Mouse (Mus musculus) heart, embryonic 10.5 days (tissue): ENCODE results near the gene Bcl2l13. TPM values are rescaled to one million over a fixed set of nuclear protein-coding genes. Genes with fewer than 3 reads are reported as not detected.

Experiments used
- DNase-seq: peaks from one replicate; pipeline ENCODE4 v3.0.0-alpha.2; 2017; ENCODE audit warnings: low spot score
- H3K27ac ChIP-seq: fragments of 300-500 bp; sonication (generic); 2 replicates; pipeline ENCODE4 v1.5.1; 2016; ENCODE audit warnings: mild to moderate bottlenecking
- H3K27me3 ChIP-seq: fragments of 300-500 bp; sonication (generic); 2 replicates; pipeline ENCODE4 v1.6.1; 2016; ENCODE audit warnings: mild to moderate bottlenecking; ENCODE audit not compliant: poor library complexity, insufficient read depth, severe bottlenecking
- H3K36me3 ChIP-seq: fragments of 300-500 bp; sonication (generic); 2 replicates; pipeline ENCODE4 v1.6.1; 2016; ENCODE audit warnings: mild to moderate bottlenecking, moderate library complexity
- H3K4me1 ChIP-seq: fragments of 300-500 bp; sonication (generic); 2 replicates; pipeline ENCODE4 v1.6.1; 2016; ENCODE audit warnings: mild to moderate bottlenecking
- H3K4me3 ChIP-seq: fragments of 300-500 bp; sonication (generic); 2 replicates; pipeline ENCODE4 v1.5.1; 2016; ENCODE audit warnings: mild to moderate bottlenecking, moderate library complexity
- H3K9me3 ChIP-seq: fragments of 300-500 bp; sonication (generic); 2 replicates; pipeline ENCODE4 v1.6.1; 2016; ENCODE audit warnings: mild to moderate bottlenecking, moderate library complexity
- WGBS: fragments of 180-500 bp; shearing (Covaris S2); methylation state at CpG from one replicate; pipeline ENCODE4 v1.1.7; 2016; 5-methylcytosine and 5-hydroxymethylcytosine counted together
- polyA plus RNA-seq: library from polyadenylated mRNA; unstranded; fragments of >200 nt; fragmentation: Nextera tagmentation; extraction: Ambion mirVana; gene quantifications from 2 replicates; pipeline ENCODE4 v1.2.1, GENCODE M21; 2016

Bcl2l13 gene
- polyA plus RNA-seq = 30.9 and 36.8 TPM in 2 replicates

DNA sequence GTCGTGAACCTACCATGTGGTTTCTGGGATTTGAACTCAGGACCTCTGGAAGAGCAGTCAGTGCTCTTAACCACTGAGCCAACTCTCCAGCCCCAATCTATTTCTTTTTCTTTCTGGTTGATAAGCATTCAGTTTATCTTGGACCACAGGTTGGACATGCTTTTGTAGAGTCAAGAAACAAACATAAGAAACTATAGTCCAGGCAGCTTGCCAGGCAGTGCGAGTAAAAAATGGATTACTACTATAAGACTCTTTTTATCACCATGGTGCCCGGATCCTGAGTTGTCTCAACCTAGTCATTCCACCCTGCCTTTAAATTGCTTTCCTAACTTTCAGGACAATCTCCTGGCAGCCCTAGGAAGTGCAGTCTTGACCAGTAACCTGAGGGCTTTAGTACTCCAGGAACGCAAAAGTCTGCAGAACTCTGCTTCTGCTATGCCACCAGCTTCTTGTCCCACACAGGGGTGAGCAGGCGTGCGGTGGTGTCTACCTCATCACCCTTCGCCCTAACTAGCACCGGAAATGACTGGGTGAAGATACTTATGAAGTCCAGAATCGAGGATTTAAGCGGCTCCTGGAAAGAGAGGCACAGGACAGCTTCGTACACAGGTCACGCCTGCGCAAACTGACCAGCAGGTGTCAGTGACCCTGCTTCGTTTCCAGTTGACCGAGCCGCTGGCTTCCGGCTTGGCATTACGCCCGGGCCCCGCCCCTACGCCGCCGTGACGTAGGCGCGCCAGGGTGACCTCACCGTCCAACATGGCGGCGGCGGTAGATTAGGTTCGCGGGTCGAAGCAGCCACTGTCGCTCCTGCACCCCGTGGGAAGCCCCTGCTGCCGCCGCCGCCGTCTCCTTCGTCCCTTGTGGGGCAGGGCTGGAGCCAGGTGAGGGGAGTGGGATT lies at the start of gene Bcl2l13:
Bcl2l13 (plus strand) TSS at position 739 of the 901 bp plus-strand sequence.
- peak; percentile 98 for DNase-seq
- peaks cover 8% of the 10 kb centered on the region; the same call in 1 of the 2 replicates for H3K4me1 ChIP-seq
- H3K36me3 ChIP-seq = peaks cover 19% of the 10 kb centered on the region
- WGBS = 4% methylated on average over 40 of the region's 40 CpGs
- H3K4me3 ChIP-seq = peak within 1 kb of the TSS; percentile 95
- H3K9me3 ChIP-seq = no peaks in the 10 kb centered on the region
- H3K27ac ChIP-seq = peak within 1 kb of the TSS; percentile 100
- no peaks in the 10 kb centered on the region for H3K27me3 ChIP-seq

GRCm38 (mm10) chr6:120788068-120788607 lies 47.9 kb upstream of the Bcl2l13 start:
- no peaks in the 10 kb centered on the region for H3K27me3 ChIP-seq
- H3K4me1 ChIP-seq = peaks cover 17% of the 10 kb centered on the region
- H3K9me3 ChIP-seq = no peaks in the 10 kb centered on the region
- H3K27ac ChIP-seq = no peak overlapping the region
- DNase-seq = no peak
- H3K4me3 ChIP-seq = no peak overlapping the region
- H3K36me3 ChIP-seq = peaks cover 24% of the 10 kb centered on the region
- 81% methylated on average over 5 of the region's 5 CpGs for WGBS

GRCm38 (mm10) chr6:120788904-120789303 lies 47.1 kb upstream of the Bcl2l13 start:
- Histone ChIP-seq H3K27ac (no peak overlapping the region), H3K4me1 (peaks cover 17% of the 10 kb centered on the region), H3K9me3 (no peaks in the 10 kb centered on the region), H3K4me3 (no peak overlapping the region), H3K36me3 (peaks cover 31% of the 10 kb centered on the region), H3K27me3 (no peaks in the 10 kb centered on the region)
- DNase-seq = no peak

- peak; percentile 87 for DNase-seq
- WGBS = 76% methylated on average over 11 of the region's 11 CpGs
- Histone ChIP-seq H3K9me3 (no peaks in the 10 kb centered on the region), H3K27me3 (no peaks in the 10 kb centered on the region), H3K4me3 (no peak overlapping the region), H3K27ac (no peak overlapping the region), H3K4me1 (peaks cover 13% of the 10 kb centered on the region; the same call in 1 of the 2 replicates), H3K36me3 (peaks cover 44% of the 10 kb centered on the region)
These were observed 45.9 kb upstream of the Bcl2l13 start for GRCm38 (mm10) chr6:120790153-120790552.

GRCm38 (mm10) chr6:120790717-120791116 lies 45.3 kb upstream of the Bcl2l13 start:
- Histone ChIP-seq H3K27me3 (no peaks in the 10 kb centered on the region), H3K27ac (no peak overlapping the region), H3K9me3 (no peaks in the 10 kb centered on the region), H3K36me3 (peaks cover 50% of the 10 kb centered on the region), H3K4me3 (no peak overlapping the region), H3K4me1 (peaks cover 13% of the 10 kb centered on the region; the same call in 1 of the 2 replicates)
- DNase-seq = no peak
- WGBS = 75% methylated on average over 5 of the region's 5 CpGs

GRCm38 (mm10) chr6:120792947-120793346 lies 43.1 kb upstream of the Bcl2l13 start:
- no peaks in the 10 kb centered on the region for H3K9me3 ChIP-seq
- H3K4me3 ChIP-seq = no peak overlapping the region
- no peak overlapping the region for H3K27ac ChIP-seq
- no peak for DNase-seq
- WGBS = 83% methylated on average over 8 of the region's 8 CpGs
- H3K27me3 ChIP-seq = no peaks in the 10 kb centered on the region
- peaks cover 72% of the 10 kb centered on the region for H3K36me3 ChIP-seq
- peaks cover 9% of the 10 kb centered on the region; the same call in 1 of the 2 replicates for H3K4me1 ChIP-seq

DNA sequence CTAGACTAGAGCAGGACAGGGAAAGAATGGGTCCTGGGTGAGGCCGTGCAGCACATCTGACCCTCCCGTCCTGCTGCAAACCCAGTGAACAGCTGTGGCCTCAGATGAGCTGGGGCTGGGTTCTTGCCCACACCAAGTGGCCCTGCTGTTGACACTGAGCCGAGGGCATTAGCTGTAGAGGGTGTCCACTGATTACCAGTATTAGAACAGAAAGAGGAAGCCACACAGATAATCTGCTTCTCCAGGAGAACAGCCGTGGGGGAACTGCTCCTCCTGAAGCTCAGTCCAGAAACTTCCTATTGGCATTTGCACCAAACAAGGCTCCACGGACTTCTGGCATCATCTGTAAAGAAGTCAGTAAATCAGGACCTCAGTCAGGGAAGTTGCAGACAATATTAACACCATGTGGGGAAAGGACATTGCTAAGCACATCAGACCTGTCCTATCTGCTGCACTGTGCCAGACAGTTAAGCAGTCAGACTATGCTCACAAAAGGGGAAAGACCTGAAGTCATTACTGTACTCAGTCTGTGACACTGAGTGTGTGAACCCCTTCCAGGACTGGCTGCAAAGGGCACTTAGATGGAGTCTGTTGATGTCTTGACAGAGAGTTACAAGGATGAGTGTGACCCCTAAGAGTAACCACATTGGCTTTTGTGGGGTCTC lies 40.5 kb upstream of the Bcl2l13 start:
- Histone ChIP-seq H3K4me3 (no peak overlapping the region), H3K36me3 (peaks cover 92% of the 10 kb centered on the region), H3K27me3 (no peaks in the 10 kb centered on the region), H3K9me3 (no peaks in the 10 kb centered on the region), H3K4me1 (peaks cover 7% of the 10 kb centered on the region; the same call in 1 of the 2 replicates), H3K27ac (no peak overlapping the region)
- no peak for DNase-seq
- WGBS = 73% methylated on average over 5 of the region's 5 CpGs

DNA sequence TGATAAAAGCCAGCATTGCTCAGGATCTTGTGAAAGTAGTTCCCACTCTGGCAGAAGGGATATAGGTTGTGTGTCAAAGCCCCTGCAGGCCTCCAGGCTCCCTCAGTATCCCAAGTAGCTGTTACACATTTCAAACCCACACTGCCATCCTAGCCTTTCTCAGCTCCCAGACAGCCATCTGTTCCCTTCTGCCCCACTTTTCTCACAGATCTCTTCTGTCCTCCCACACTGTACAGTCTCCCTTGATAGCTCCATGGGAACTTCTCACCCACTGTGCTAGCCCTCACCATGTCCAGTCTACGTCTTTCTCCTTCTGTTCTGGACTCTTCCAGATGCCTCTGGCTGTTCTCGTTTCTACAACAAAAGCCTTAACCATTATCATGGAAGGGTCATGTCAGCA lies 39.9 kb upstream of the Bcl2l13 start:
- WGBS = 90% methylated on average over 2 of the region's 2 CpGs
- no peak for DNase-seq
- no peak overlapping the region for H3K4me3 ChIP-seq
- H3K9me3 ChIP-seq = no peaks in the 10 kb centered on the region
- H3K4me1 ChIP-seq = peaks cover 7% of the 10 kb centered on the region; the same call in 1 of the 2 replicates
- H3K27ac ChIP-seq = no peak overlapping the region
- H3K27me3 ChIP-seq = no peaks in the 10 kb centered on the region
- peaks cover 97% of the 10 kb centered on the region for H3K36me3 ChIP-seq

- Histone ChIP-seq H3K36me3 (peaks cover 98% of the 10 kb centered on the region), H3K9me3 (no peaks in the 10 kb centered on the region), H3K4me3 (no peak overlapping the region), H3K4me1 (no peaks in the 10 kb centered on the region), H3K27me3 (no peaks in the 10 kb centered on the region), H3K27ac (no peak overlapping the region)
- 83% methylated on average over 7 of the region's 7 CpGs for WGBS
- DNase-seq = no peak
These were observed 38.0 kb upstream of the Bcl2l13 start for GRCm38 (mm10) chr6:120798019-120798418.

DNA sequence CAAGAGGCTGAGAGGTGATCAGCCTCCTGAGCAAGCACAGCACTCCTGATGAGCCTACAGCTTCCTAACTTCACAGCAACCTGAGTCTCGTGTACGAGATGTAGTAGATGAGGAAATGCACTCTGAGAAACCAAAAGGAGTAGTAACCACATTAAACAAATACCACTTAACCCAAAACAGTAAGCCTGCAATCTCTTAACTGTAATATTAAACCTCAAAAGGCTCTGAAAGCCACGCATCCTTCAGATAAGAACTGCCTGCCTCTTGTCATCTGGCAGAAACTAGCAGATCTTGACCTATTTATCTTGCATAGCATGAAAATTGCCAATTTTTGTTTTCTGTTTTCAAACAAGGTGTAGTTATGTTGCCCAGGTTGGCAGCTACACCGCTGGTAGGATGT lies 37.1 kb upstream of the Bcl2l13 start:
- no peaks in the 10 kb centered on the region for H3K9me3 ChIP-seq
- H3K27ac ChIP-seq = no peak overlapping the region
- no peak for DNase-seq
- H3K36me3 ChIP-seq = peaks cover 98% of the 10 kb centered on the region
- H3K4me1 ChIP-seq = no peaks in the 10 kb centered on the region
- H3K4me3 ChIP-seq = no peak overlapping the region
- WGBS = 86% methylated on average over 4 of the region's 4 CpGs
- no peaks in the 10 kb centered on the region for H3K27me3 ChIP-seq

GRCm38 (mm10) chr6:120799581-120800041 lies 36.4 kb upstream of the Bcl2l13 start:
- WGBS = 90% methylated on average over 4 of the region's 4 CpGs
- Histone ChIP-seq H3K36me3 (peaks cover 98% of the 10 kb centered on the region), H3K4me1 (no peaks in the 10 kb centered on the region), H3K4me3 (no peak overlapping the region), H3K27ac (no peak overlapping the region), H3K9me3 (no peaks in the 10 kb centered on the region), H3K27me3 (no peaks in the 10 kb centered on the region)
- DNase-seq = no peak

DNA sequence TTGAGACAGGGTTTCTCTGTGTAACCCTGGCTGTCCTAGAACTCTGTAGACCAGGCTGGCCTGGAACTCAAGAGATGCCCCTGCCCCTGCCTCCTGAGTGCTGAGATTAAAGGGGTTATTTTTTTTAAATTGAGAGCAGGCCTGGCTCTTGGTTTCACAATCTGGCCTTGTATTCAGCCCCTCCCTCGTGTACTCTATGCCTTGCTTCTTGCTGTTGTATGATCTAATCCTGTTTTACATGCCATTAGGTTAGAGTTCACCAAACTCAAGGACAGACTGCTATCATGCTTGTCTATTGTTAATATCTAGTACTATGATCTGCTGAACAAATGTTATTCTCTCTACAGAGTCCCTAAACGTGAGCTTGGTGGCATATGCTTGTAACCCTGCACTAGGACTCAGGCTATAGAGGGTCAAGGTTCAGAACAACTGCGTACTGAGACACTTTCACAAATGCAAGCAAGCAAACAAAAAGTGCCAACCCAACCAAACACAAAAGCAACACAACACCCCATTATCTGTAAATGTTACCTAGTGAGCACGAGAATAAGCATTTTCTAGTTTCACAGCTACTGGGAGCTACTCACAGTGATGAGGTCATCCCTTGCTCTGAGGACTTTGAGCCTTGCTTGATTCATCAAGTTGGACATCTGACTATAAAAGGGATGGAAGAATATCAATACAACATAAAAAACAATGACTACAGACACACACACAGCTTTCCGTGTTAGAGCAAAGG lies 28.8 kb upstream of the Bcl2l13 start:
- H3K27ac ChIP-seq = no peak overlapping the region
- WGBS = 84% methylated on average over 5 of the region's 5 CpGs
- no peak for DNase-seq
- H3K9me3 ChIP-seq = no peaks in the 10 kb centered on the region
- no peaks in the 10 kb centered on the region for H3K27me3 ChIP-seq
- no peaks in the 10 kb centered on the region for H3K4me1 ChIP-seq
- no peak overlapping the region for H3K4me3 ChIP-seq
- H3K36me3 ChIP-seq = peaks cover 96% of the 10 kb centered on the region
